ENCODE assay signal across 28 mouse cellular contexts in genomic region chrX:139367529-139367908, GRCm38 (mm10). TPM values are rescaled to one million over a fixed set of nuclear protein-coding genes. Genes with fewer than 3 reads are reported as not detected.
"Had no signal": no experiment of that assay in that cellular context is flagged by ENCODE, and none has a peak within 500 bp of the region (broad histone marks: within the 10 kb centered on the region; RNA-seq: fewer than 3 reads in every experiment).

No protein-coding gene starts in this region.

- H3K9ac ChIP-seq: forebrain, postnatal 0 days; heart, embryonic 13.5 days; heart, embryonic 15.5 days; hindbrain, embryonic 13.5 days; hindbrain, embryonic 15.5 days; limb, embryonic 13.5 days; limb, embryonic 15.5 days had no signal

- H3K27me3 ChIP-seq: heart, embryonic 13.5 days; heart, embryonic 15.5 days; hindbrain, embryonic 15.5 days had no signal

- H3K9me3 ChIP-seq: heart, embryonic 13.5 days; heart, embryonic 15.5 days; hindbrain, embryonic 13.5 days; hindbrain, embryonic 15.5 days; limb, embryonic 13.5 days; limb, embryonic 15.5 days had no signal

- H3K4me3 ChIP-seq: heart, adult 2 months; heart, embryonic 13.5 days; heart, embryonic 15.5 days; hindbrain, embryonic 13.5 days; hindbrain, embryonic 15.5 days; layer of hippocampus, adult 2 months; left cerebral cortex, adult 2 months; limb, embryonic 13.5 days; limb, embryonic 15.5 days had no signal

- H3K27ac ChIP-seq: heart, adult 2 months; heart, embryonic 13.5 days; heart, embryonic 15.5 days; hindbrain, embryonic 13.5 days; hindbrain, embryonic 15.5 days; hindbrain, postnatal 0 days; layer of hippocampus, adult 2 months; left cerebral cortex, adult 2 months; limb, embryonic 13.5 days; limb, embryonic 15.5 days had no signal

- H3K4me1 ChIP-seq: heart, embryonic 13.5 days; heart, embryonic 15.5 days; hindbrain, embryonic 13.5 days; hindbrain, embryonic 15.5 days; limb, embryonic 13.5 days; limb, embryonic 15.5 days had no signal

- ATAC-seq: forebrain, postnatal 0 days; hindbrain, postnatal 0 days had no signal

- DNase-seq: forebrain, postnatal 0 days; gastrocnemius, postnatal 14 days; gastrocnemius, postnatal 36 days; heart, adult 11 months; heart, adult 2 months; heart, postnatal 14 days; heart, postnatal 36 days; kidney, adult 18-20 months; kidney, adult 8-10 months; kidney, postnatal 10 days; kidney, postnatal 4 days had no signal

- H3K36me3 ChIP-seq: heart, embryonic 13.5 days; heart, embryonic 15.5 days; hindbrain, embryonic 13.5 days; hindbrain, embryonic 15.5 days; limb, embryonic 13.5 days; limb, embryonic 15.5 days had no signal

- H3K4me2 ChIP-seq: heart, embryonic 11.5 days; heart, embryonic 13.5 days; heart, embryonic 15.5 days; hindbrain, embryonic 13.5 days; hindbrain, embryonic 15.5 days; limb, embryonic 13.5 days; limb, embryonic 15.5 days had no signal

RNA-seq across cellular contexts. Expression of gene Trap1a, which starts 34.0 kb away (rescaled TPM):
- polyA plus RNA-seq: forebrain, postnatal 0 days; gonadal fat pad, adult 2 months; heart, adult 2 months; heart, postnatal 0 days; hindbrain, embryonic 13.5 days; hindbrain, embryonic 15.5 days; hindbrain, postnatal 0 days; intestine, embryonic 14.5 days; kidney, embryonic 14.5 days; kidney, embryonic 16.5 days; limb, embryonic 11.5 days; limb, embryonic 13.5 days; limb, embryonic 15.5 days; liver, adult 2 months had no signal
